Mouse (Mus musculus) liver, postnatal 0 days (tissue): ENCODE results near the gene Snx29.

ENCODE experiments used
- CTCF ChIP-seq: sonication (generic); IDR thresholded peaks from 2 replicates; pipeline ENCODE4 v1.5.1; 2016; ENCODE audit warnings: antibody characterized with exemption, low read depth
- EP300 ChIP-seq: IDR thresholded peaks from 2 replicates; pipeline ENCODE4 v1.6.1; 2016; ENCODE audit warnings: antibody characterized with exemption, low read depth, mild to moderate bottlenecking

GRCm38 (mm10) chr16:11278778-11279177 lies 43.9 kb upstream of the Snx29 start:
- TF ChIP-seq CTCF (no peak), EP300 (no peak)
